Mouse (Mus musculus): ENCODE results near the gene Gm5148. TPM values are rescaled to one million over a fixed set of nuclear protein-coding genes. Genes with fewer than 3 reads are reported as not detected.

Gm5148 gene
- polyA plus RNA-seq, 1 experiment from 2014 or later = 2.6 TPM

Other genes starting within 250 kb of the Gm5148 start
- gene Spry1, start 84.5 kb downstream of the Gm5148 start, polyA plus RNA-seq (2015; fragmentation: Nextera tagmentation; extraction: Ambion mirVana) = 3.0 and 3.9 TPM in 2 replicates

Data from liver, embryonic 15.5 days (tissue).